Mouse (Mus musculus): ENCODE data around the gene Fhl2.

DNA sequence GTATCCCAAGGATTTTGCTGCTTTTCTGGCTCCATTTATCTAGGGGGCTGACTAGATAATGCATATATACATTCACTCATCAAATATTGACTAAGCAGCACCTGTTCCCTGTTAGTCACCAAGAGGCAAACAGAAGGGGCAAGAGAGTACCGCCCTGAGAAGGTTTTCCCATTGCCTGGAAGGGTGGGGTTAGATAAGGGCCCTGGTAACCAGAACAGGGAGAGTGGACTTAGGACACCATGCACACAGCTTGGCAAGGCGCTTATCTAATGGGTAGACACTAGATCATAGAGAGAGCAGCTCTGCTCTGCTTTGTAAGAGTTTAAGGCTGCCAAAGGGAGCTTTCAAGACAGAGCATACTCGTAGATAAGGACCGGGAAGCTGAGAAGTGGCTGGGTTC, 44.2 kb downstream of the Fhl2 start:
- TF ChIP-seq CTCF (IDR thresholded peaks at IDR 0.05; ENCODE audit: extremely low read depth, insufficient read length, insufficient replicate concordance, low read depth, low read length) (no peak), POLR2A (IDR thresholded peaks at IDR 0.05; ENCODE audit: low read depth, low read length) (no peak)

Data from small intestine, adult 2 months (tissue).